Mouse (Mus musculus) liver, embryonic 14.5 days (tissue): ENCODE measurements around the gene S100pbp. TPM values are rescaled to one million over a fixed set of nuclear protein-coding genes. Genes with fewer than 3 reads are reported as not detected.

ENCODE experiments used
- ATAC-seq: fragments of 200-750 bp; cut with Nextera tagmentation; 2 replicates; pipeline ENCODE4 v1.8.0; 2017; ENCODE audit warnings: moderate number of reproducible peaks, mild to moderate bottlenecking, moderate library complexity; ENCODE audit not compliant: insufficient read depth
- DNase-seq, 3 experiments: peaks; one replicate each; pipeline ENCODE4 v3.0.0-alpha.2; 2012 to 2013; ENCODE audit warnings: low read depth in 3 of 3, low spot score in 3 of 3
- H3K27ac ChIP-seq: fragments of 300-500 bp; sonication (generic); 2 replicates; pipeline ENCODE4 v1.5.1; 2014; ENCODE audit warnings: moderate library complexity, mild to moderate bottlenecking, control low read depth, inconsistent platforms
- H3K27me3 ChIP-seq: fragments of 300-500 bp; sonication (generic); 2 replicates; pipeline ENCODE4 v1.6.1; 2014; ENCODE audit warnings: mild to moderate bottlenecking, low read length, moderate library complexity; ENCODE audit not compliant: control insufficient read depth, insufficient read depth
- H3K36me3 ChIP-seq: fragments of 300-500 bp; sonication (generic); replicated peaks from 2 replicates; pipeline ENCODE4 v1.6.1; 2014; ENCODE audit warnings: low read depth; ENCODE audit not compliant: control insufficient read depth, insufficient read depth
- H3K4me1 ChIP-seq, 2 experiments: fragments of 200-500 bp in 1 of 2; fragments of 300-500 bp in 1 of 2; sonication (generic) in 1 of 2; replicated peaks; 2 replicates each; pipeline ENCODE4 v1.6.1; 2012 to 2014; ENCODE audit warnings: antibody characterized with exemption in 1 of 2, inconsistent platforms in 1 of 2, low read length in 1 of 2; ENCODE audit not compliant: control insufficient read depth in 2 of 2, insufficient read depth in 2 of 2
- H3K4me2 ChIP-seq: fragments of 300-500 bp; sonication (generic); 2 replicates; pipeline ENCODE4 v1.6.1; 2014; ENCODE audit warnings: low read depth, mild to moderate bottlenecking, control low read depth, moderate library complexity
- H3K4me3 ChIP-seq, 2 experiments: fragments of 200-500 bp in 1 of 2; fragments of 300-500 bp in 1 of 2; sonication (generic) in 1 of 2; 2 replicates each; pipeline ENCODE4 v1.5.1; 2012 to 2014; ENCODE audit warnings: low read depth in 2 of 2, low read length in 2 of 2, mild to moderate bottlenecking in 2 of 2, control low read depth in 1 of 2, inconsistent platforms in 1 of 2, moderate library complexity in 1 of 2; ENCODE audit not compliant: insufficient read depth in 1 of 2
- H3K9ac ChIP-seq: fragments of 300-500 bp; sonication (generic); replicated peaks from 2 replicates; pipeline ENCODE4 v1.6.1; 2014; ENCODE audit warnings: mild to moderate bottlenecking, control low read depth, moderate library complexity
- H3K9me3 ChIP-seq: fragments of 300-500 bp; sonication (generic); 2 replicates; pipeline ENCODE4 v1.6.1; 2016; ENCODE audit warnings: low read length, mixed read lengths; ENCODE audit not compliant: control insufficient read depth
- CTCF ChIP-seq: IDR thresholded peaks from 2 replicates; pipeline ENCODE4 v1.5.1; 2016; ENCODE audit warnings: antibody characterized with exemption, low read depth, control low read depth
- EP300 ChIP-seq: IDR thresholded peaks from 2 replicates; pipeline ENCODE4 v1.6.1; 2016; ENCODE audit warnings: antibody characterized with exemption, low read depth
- WGBS: fragments of 180-500 bp; shearing (Covaris S2); extraction: QIAGEN DNeasy Blood & Tissue Kit; methylation state at CpG from one replicate; pipeline ENCODE4 v1.1.7; 2014; ENCODE audit not compliant: insufficient replicate concordance; 5-methylcytosine and 5-hydroxymethylcytosine counted together
- polyA plus RNA-seq, 2 experiments: library from polyadenylated mRNA; depleted of rRNA in 1 of 2; stranded (reverse) in 1 of 2; unstranded in 1 of 2; fragments of >200 nt; fragmentation: Nextera tagmentation in 1 of 2; extraction: Ambion mirVana in 1 of 2; gene quantifications; 2 replicates each; pipeline versions ENCODE4 v1.2.1 to v1.2.3; 2012 to 2014

Gene S100pbp
- polyA plus RNA-seq, 2 experiments = 4.8 to 12.5 TPM

- TF ChIP-seq EP300 = no peak
- no peak for TF ChIP-seq CTCF
- no peaks in the 10 kb centered on the region for H3K36me3 ChIP-seq
- ATAC-seq (no peak), DNase-seq (no peak)
- H3K4me3 ChIP-seq = no peak overlapping the region
- no peak overlapping the region for H3K4me2 ChIP-seq
- 11% methylated on average over 13 of the region's 13 CpGs for WGBS
- 0 out of 4 replicates have a peak, but pooled peaks cover 0 to 3% of the 10 kb centered on the region in 2 experiments for H3K4me1 ChIP-seq
- H3K9ac ChIP-seq = no peak overlapping the region
- peaks cover 42% of the 10 kb centered on the region for H3K27me3 ChIP-seq
- H3K9me3 ChIP-seq = no peaks in the 10 kb centered on the region
- no peak overlapping the region for H3K27ac ChIP-seq
Measured at GRCm38 (mm10) chr4:129124652-129125146, 64.8 kb downstream of the S100pbp start.

GRCm38 (mm10) chr4:129122719-129123118, 66.8 kb downstream of the S100pbp start:
- Histone ChIP-seq H3K4me2 (no peak overlapping the region), H3K27ac (no peak overlapping the region), H3K36me3 (no peaks in the 10 kb centered on the region), H3K9ac (no peak overlapping the region), H3K9me3 (no peaks in the 10 kb centered on the region), H3K27me3 (peaks cover 42% of the 10 kb centered on the region), H3K4me3 (no peak overlapping the region), H3K4me1 (0 out of 4 replicates have a peak, but pooled peaks cover 0 to 3% of the 10 kb centered on the region in 2 experiments)
- ATAC-seq (no peak), DNase-seq (no peak)
- TF ChIP-seq EP300 (no peak), CTCF (no peak)
- WGBS = 21% methylated on average over 8 of the region's 8 CpGs

- no peak overlapping the region for H3K27ac ChIP-seq
- H3K36me3 ChIP-seq = no peaks in the 10 kb centered on the region
- TF ChIP-seq EP300 (no peak), CTCF (no peak)
- no peak overlapping the region for H3K4me2 ChIP-seq
- H3K4me1 ChIP-seq = 0 out of 4 replicates have a peak, but pooled peaks cover 0 to 3% of the 10 kb centered on the region in 2 experiments
- no peaks in the 10 kb centered on the region for H3K9me3 ChIP-seq
- no peak overlapping the region for H3K4me3 ChIP-seq
- H3K27me3 ChIP-seq = peaks cover 42% of the 10 kb centered on the region
- 33% methylated on average over 9 of the region's 9 CpGs for WGBS
- DNase-seq = no peak
- no peak overlapping the region for H3K9ac ChIP-seq
- ATAC-seq = no peak
Measured at GRCm38 (mm10) chr4:129122107-129122506, 67.4 kb downstream of the S100pbp start.

GRCm38 (mm10) chr4:129121569-129122086, 67.9 kb downstream of the S100pbp start, which contains the start of gene Hpca:
Hpca (minus strand) TSS chr4:129122036.
- peak within 1 kb of the TSS; percentile 49 for H3K4me2 ChIP-seq
- DNase-seq (no peak), ATAC-seq (no peak)
- WGBS = 7% methylated on average over 17 of the region's 17 CpGs
- peaks cover 42% of the 10 kb centered on the region for H3K27me3 ChIP-seq
- H3K36me3 ChIP-seq = no peaks in the 10 kb centered on the region
- no peaks in the 10 kb centered on the region for H3K9me3 ChIP-seq
- H3K4me3 ChIP-seq = peak within 1 kb of the TSS in 1 of 2 experiments; percentile 28; a peak in 2 of 4 replicates
- H3K27ac ChIP-seq = no peak within 1 kb of the TSS
- no peak within 1 kb of the TSS for H3K9ac ChIP-seq
- TF ChIP-seq EP300 = no peak
- no peak for TF ChIP-seq CTCF
- 0 out of 4 replicates have a peak, but pooled peaks cover 0 to 3% of the 10 kb centered on the region in 2 experiments for H3K4me1 ChIP-seq

GRCm38 (mm10) chr4:129120520-129121445, 68.7 kb downstream of the S100pbp start:
- H3K4me3 ChIP-seq = peak overlapping the region in 1 of 2 experiments; percentile 28; a peak in 2 of 4 replicates

More at GRCm38 (mm10) chr4:129120520-129121445, 68.7 kb downstream of the S100pbp start:
- Histone ChIP-seq H3K9ac (no peak overlapping the region), H3K9me3 (no peaks in the 10 kb centered on the region), H3K36me3 (no peaks in the 10 kb centered on the region), H3K27me3 (peaks cover 36% of the 10 kb centered on the region), H3K4me2 (peak overlapping the region; percentile 49), H3K27ac (no peak overlapping the region), H3K4me1 (0 out of 4 replicates have a peak, but pooled peaks cover 0 to 3% of the 10 kb centered on the region in 2 experiments)
- DNase-seq (peak in 1 of 3 experiments; percentile 34), ATAC-seq (0 out of 2 replicates have a peak, but pooled peaks have one; percentile 6)
- WGBS = 2% methylated on average over 53 of the region's 59 CpGs
- TF ChIP-seq CTCF (peak; percentile 37; the same call in 1 of the 2 replicates), EP300 (no peak)
